Mouse (Mus musculus) midbrain, postnatal 0 days (tissue): Measurements from ENCODE around the gene Tnfrsf22. TPM values are rescaled to one million over a fixed set of nuclear protein-coding genes. Genes with fewer than 3 reads are reported as not detected.

Source experiments
- ATAC-seq: fragments of 200-750 bp; cut with Nextera tagmentation; 2 replicates; pipeline ENCODE4 v1.8.0; 2017; ENCODE audit warnings: moderate number of reproducible peaks, mild to moderate bottlenecking, moderate TSS enrichment, moderate library complexity; ENCODE audit not compliant: low FRiP score
- DNase-seq: peaks from one replicate; pipeline ENCODE4 v3.0.0-alpha.2; 2015; ENCODE audit warnings: low spot score
- H3K27ac ChIP-seq: fragments of 300-500 bp; sonication (generic); 2 replicates; pipeline ENCODE4 v1.5.1; 2014; ENCODE audit warnings: low read depth, mild to moderate bottlenecking, low read length, mixed read lengths
- H3K27me3 ChIP-seq: fragments of 300-500 bp; sonication (generic); 2 replicates; pipeline ENCODE4 v1.6.1; 2014; ENCODE audit warnings: low read length, control low read depth, mixed read lengths; ENCODE audit not compliant: insufficient read depth
- H3K36me3 ChIP-seq: fragments of 300-500 bp; sonication (generic); 2 replicates; pipeline ENCODE4 v1.6.1; 2014; ENCODE audit warnings: low read length, control low read depth, mixed read lengths; ENCODE audit not compliant: insufficient read depth
- H3K4me1 ChIP-seq: fragments of 300-500 bp; sonication (generic); 2 replicates; pipeline ENCODE4 v1.6.1; 2014; ENCODE audit warnings: mild to moderate bottlenecking, control low read depth, antibody characterized with exemption, low read length, mixed read lengths; ENCODE audit not compliant: insufficient read depth
- H3K4me2 ChIP-seq: fragments of 300-500 bp; sonication (generic); 2 replicates; pipeline ENCODE4 v1.6.1; 2014; ENCODE audit warnings: low read depth, mild to moderate bottlenecking, low read length, mixed read lengths; ENCODE audit not compliant: poor library complexity, severe bottlenecking
- H3K4me3 ChIP-seq: fragments of 300-500 bp; sonication (generic); 2 replicates; pipeline ENCODE4 v1.5.1; 2014; ENCODE audit warnings: low read depth, mild to moderate bottlenecking, low read length, moderate library complexity
- H3K9ac ChIP-seq: fragments of 300-500 bp; sonication (generic); replicated peaks from 2 replicates; pipeline ENCODE4 v1.6.1; 2014; ENCODE audit warnings: mild to moderate bottlenecking, low read length, moderate library complexity, mixed read lengths; ENCODE audit not compliant: poor library complexity, severe bottlenecking
- H3K9me3 ChIP-seq: fragments of 300-500 bp; sonication (generic); 2 replicates; pipeline ENCODE4 v1.6.1; 2016; ENCODE audit warnings: low read length, control low read depth
- CTCF ChIP-seq: IDR thresholded peaks from 2 replicates; pipeline ENCODE4 v1.5.1; 2016; ENCODE audit warnings: antibody characterized with exemption, mild to moderate bottlenecking
- WGBS: fragments of 180-500 bp; shearing (Covaris S2); extraction: QIAGEN DNeasy Blood & Tissue Kit; methylation state at CpG from one replicate; pipeline ENCODE4 v1.1.7; 2014; 5-methylcytosine and 5-hydroxymethylcytosine counted together
- polyA plus RNA-seq: library from polyadenylated mRNA; unstranded; fragments of >200 nt; fragmentation: Nextera tagmentation; extraction: Ambion mirVana; gene quantifications from 2 replicates; pipeline ENCODE4 v1.2.1, GENCODE M21; 2015
- total RNA-seq: library from RNA; depleted of rRNA; stranded (reverse); fragments of >200 nt; gene quantifications from 2 replicates; pipeline ENCODE4 v1.2.3, GENCODE M21; 2014

Gene Tnfrsf22
- total and polyA plus RNA-seq, 2 experiments from 2014 or later = 2.6 to 6.7 TPM

DNA sequence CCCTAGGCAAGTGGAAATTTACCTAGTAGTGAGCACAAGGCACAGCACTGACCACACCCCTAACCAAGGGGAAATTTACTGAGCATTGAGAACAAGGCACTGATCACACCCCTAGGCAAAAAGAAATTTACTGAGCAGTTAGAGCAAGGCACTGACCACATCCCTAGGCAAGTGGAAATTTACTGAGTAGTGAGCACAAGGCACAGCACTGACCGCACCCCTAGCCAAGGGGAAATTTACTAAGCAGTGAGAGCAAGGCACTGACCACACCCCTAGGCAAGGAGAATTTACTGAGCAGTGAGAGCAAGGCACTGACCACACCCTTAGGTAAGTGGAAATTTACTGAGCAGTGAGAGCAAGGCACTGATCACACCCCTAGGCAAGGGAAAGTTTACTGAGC lies 12.8 kb downstream of the Tnfrsf22 start:
- H3K9ac ChIP-seq = no peak overlapping the region

DNA sequence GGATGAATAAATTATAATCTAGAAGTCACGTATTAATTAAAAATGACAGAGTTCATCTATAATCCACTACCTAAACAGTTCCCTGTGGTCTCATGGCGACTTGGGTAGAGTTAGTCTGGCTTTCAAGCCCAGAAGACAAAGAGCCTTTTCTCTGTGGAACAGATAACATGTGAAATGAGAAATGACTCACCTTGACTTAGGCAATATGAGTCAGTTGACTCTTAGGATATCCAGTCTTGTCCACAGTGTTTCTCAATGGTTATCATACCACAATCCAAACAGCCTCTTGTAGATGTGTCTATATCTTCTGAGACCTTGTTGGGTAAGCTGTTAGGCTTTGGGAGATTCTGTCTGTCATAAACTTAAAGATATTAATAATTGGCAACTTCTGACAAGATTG lies 18.0 kb downstream of the Tnfrsf22 start:
- Histone ChIP-seq H3K27ac (no peak overlapping the region), H3K36me3 (no peaks in the 10 kb centered on the region), H3K4me2 (no peak overlapping the region), H3K9ac (no peak overlapping the region), H3K4me1 (no peaks in the 10 kb centered on the region), H3K4me3 (no peak overlapping the region), H3K27me3 (no peaks in the 10 kb centered on the region), H3K9me3 (no peaks in the 10 kb centered on the region)
- 61% methylated on average over 2 of the region's 2 CpGs for WGBS
- TF ChIP-seq CTCF = no peak
- ATAC-seq (no peak), DNase-seq (no peak)

More for the DNA sequence above, 12.8 kb downstream of the Tnfrsf22 start:
- no peaks in the 10 kb centered on the region for H3K36me3 ChIP-seq
- DNase-seq (no peak), ATAC-seq (no peak)
- H3K27ac ChIP-seq = no peak overlapping the region
- no peaks in the 10 kb centered on the region for H3K27me3 ChIP-seq
- WGBS = 95% methylated on average over 1 of the region's 1 CpGs
- no peaks in the 10 kb centered on the region for H3K4me1 ChIP-seq
- no peak for TF ChIP-seq CTCF
- H3K4me2 ChIP-seq = no peak overlapping the region
- H3K9me3 ChIP-seq = no peaks in the 10 kb centered on the region
- no peak overlapping the region for H3K4me3 ChIP-seq

DNA sequence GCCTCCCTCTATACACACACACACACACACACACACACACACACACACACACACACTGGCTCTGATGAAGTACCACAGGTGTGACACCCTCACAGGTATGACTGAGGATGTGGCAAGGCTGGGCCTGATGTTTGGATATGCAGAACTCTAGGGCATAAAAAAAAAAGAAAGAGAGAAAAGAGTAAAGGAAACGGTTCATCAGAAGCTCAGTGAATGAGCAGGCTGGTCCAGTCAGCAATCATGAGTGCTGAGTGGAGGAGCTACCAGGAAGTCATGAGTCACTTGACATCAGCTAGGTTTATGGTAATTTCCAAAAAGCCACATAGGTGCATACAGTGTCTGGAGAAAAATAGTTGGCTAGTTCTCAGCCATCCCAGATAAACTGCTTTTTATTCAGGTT lies 20.0 kb downstream of the Tnfrsf22 start:
- 65% methylated on average over 1 of the region's 1 CpGs for WGBS

DNA sequence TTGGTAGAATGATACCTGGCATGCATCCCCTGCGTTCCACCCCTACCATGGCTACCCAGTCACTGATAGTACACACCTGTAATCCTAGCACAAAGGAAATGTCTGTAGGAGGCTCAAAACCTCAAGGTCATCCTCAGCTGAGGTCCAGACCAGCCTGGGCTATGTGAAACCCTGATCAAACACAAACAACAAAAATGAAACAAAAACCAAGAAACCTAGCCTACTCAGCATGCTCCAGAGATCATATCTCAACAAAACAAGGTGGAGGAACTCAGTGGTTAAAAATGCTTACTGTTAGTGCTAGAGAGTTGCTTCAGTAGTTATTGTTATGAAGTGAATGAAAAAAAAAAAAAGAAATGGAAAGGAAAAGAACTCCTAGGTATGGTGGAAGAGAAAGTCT lies 20.9 kb downstream of the Tnfrsf22 start, which contains the start of gene Tnfrsf26:
Gene Tnfrsf26, minus strand, starts transcription at position 183 of the 400 bp plus-strand sequence.
- Histone ChIP-seq H3K4me3 (no peak within 1 kb of the TSS), H3K4me1 (no peaks in the 10 kb centered on the region), H3K4me2 (no peak within 1 kb of the TSS), H3K36me3 (no peaks in the 10 kb centered on the region), H3K27ac (no peak within 1 kb of the TSS), H3K9ac (no peak within 1 kb of the TSS), H3K9me3 (no peaks in the 10 kb centered on the region), H3K27me3 (no peaks in the 10 kb centered on the region)
- WGBS = 91% methylated on average over 1 of the region's 1 CpGs
- DNase-seq (no peak), ATAC-seq (no peak)
- no peak for TF ChIP-seq CTCF

More for the DNA sequence above, 20.0 kb downstream of the Tnfrsf22 start:
- no peak for TF ChIP-seq CTCF
- no peak overlapping the region for H3K4me3 ChIP-seq
- H3K9ac ChIP-seq = no peak overlapping the region
- H3K4me2 ChIP-seq = no peak overlapping the region
- H3K9me3 ChIP-seq = no peaks in the 10 kb centered on the region
- no peaks in the 10 kb centered on the region for H3K27me3 ChIP-seq
- ATAC-seq = no peak
- H3K27ac ChIP-seq = no peak overlapping the region
- no peak for DNase-seq
- H3K4me1 ChIP-seq = no peaks in the 10 kb centered on the region
- no peaks in the 10 kb centered on the region for H3K36me3 ChIP-seq

DNA sequence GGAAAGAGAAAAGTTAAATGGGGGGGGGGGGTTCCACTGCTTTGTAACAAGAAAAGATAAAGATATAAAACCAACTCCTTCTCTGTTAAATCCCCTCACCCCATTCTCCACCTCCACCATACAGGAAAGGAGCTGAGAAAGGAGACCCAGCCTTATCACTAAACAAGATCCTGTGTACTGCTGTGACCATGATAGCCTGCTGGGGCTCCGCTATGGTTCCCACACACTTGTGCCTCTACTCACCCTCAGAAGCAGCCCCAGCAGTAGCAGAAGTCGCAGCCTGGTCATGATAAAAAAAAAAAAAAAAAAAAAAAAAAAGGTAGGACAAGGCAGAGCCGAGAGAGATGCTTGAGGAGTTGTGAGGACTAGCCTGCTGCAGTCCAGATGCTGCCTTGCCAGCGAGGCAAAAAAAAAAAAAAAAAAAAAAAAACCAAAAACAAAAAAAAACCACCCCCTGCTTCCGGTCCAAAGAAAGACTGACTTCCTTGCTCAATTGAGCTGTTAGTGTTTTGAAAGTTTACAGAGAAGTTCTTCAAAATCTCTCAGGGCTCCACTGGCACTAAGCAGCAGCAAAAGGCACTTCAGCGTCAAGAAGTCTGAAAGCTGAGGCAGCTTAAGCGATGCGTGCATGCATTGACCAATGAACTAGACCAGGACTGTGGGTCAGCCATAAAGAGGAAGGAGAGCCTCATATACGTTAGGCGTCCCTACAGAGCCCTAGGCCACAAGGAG lies 21.7 kb downstream of the Tnfrsf22 start:
- H3K4me2 ChIP-seq = no peak overlapping the region
- no peak overlapping the region for H3K27ac ChIP-seq
- H3K9ac ChIP-seq = no peak overlapping the region
- DNase-seq (no peak), ATAC-seq (no peak)
- no peak overlapping the region for H3K4me3 ChIP-seq
- TF ChIP-seq CTCF = no peak
- no peaks in the 10 kb centered on the region for H3K36me3 ChIP-seq
- no peaks in the 10 kb centered on the region for H3K27me3 ChIP-seq
- 57% methylated on average over 10 of the region's 10 CpGs for WGBS
- no peaks in the 10 kb centered on the region for H3K4me1 ChIP-seq
- no peaks in the 10 kb centered on the region for H3K9me3 ChIP-seq

DNA sequence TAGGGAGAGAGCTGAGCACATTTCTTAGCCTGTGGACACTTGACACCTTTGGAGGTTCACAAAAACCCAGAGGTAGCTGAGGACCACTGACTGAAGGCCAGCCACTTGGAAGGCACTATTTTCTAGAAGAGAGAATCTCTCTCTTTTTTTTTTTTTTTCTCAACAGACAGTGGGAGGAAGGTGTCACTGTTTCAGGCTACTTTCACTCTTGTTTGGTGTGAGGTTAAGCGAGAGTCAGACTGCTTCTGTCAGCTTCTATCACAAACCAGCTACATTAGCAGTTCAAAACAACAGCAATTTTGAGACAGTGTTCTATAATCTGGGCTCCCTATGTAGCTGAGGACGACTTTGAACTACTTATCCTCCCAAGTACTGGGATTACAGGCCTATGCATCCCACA lies 23.3 kb downstream of the Tnfrsf22 start:
- Histone ChIP-seq H3K9ac (no peak overlapping the region), H3K36me3 (no peaks in the 10 kb centered on the region), H3K27ac (no peak overlapping the region), H3K9me3 (no peaks in the 10 kb centered on the region), H3K4me1 (no peaks in the 10 kb centered on the region), H3K27me3 (no peaks in the 10 kb centered on the region), H3K4me3 (no peak overlapping the region), H3K4me2 (no peak overlapping the region)
- no peak for DNase-seq
- no peak for ATAC-seq
- TF ChIP-seq CTCF = no peak
- WGBS = 69% methylated on average over 2 of the region's 2 CpGs
